Mouse (Mus musculus): ENCODE results near the gene Smad9.

DNA sequence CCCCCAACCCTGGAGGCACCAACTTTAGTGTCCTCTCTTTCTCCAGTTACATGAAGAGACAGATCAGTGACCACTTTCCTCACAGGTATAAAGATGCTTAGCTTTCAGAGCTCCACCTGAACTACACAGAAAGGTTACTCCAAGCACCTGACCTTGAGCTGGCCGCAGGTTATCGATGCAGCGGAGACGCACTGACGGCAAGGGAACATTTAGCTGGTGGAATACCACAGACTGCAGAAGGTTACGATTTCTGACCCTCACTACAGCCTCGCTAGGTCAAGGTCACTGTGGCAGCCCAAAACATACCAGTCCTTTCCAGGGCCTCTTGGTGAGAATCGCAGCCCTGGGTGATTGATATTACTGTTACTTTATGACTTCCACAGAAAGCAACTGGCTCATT lies 48.3 kb downstream of the Smad9 start:
- no peak for TF ChIP-seq CTCF (conservative IDR thresholded peaks at IDR 0.05; ENCODE audit: insufficient read depth, insufficient read length, low read depth, low read length)
- TF ChIP-seq POLR2A (IDR thresholded peaks at IDR 0.05; ENCODE audit: low read depth, low read length): no peak

All from kidney, adult 2 months (tissue).